Mouse (Mus musculus) CH12.LX (cell line): ENCODE measurements at regions not wholly inside any gene's neighbourhood (a gene's known extent, or its start where the extent isn't known, plus 50 kb on each side); places are given as distances from the start of the nearest gene placed in this dataset.

Experiments
- DNase-seq: peaks from one replicate; pipeline ENCODE4 v3.0.0-alpha.2; 2013; ENCODE audit errors: extremely low read depth
- H3K27ac ChIP-seq: 2 replicates; pipeline ENCODE4 v1.5.1; 2012; ENCODE audit warnings: low read depth, mild to moderate bottlenecking, control low read depth, moderate library complexity; ENCODE audit not compliant: insufficient read depth
- H3K27me3 ChIP-seq: replicated peaks from 2 replicates; pipeline ENCODE3; 2012; ENCODE audit warnings: inconsistent platforms
- H3K36me3 ChIP-seq, 2 experiments: replicated peaks in 1 of 2; 2 replicates each; pipeline versions ENCODE3 to v1.6.1; 2012; ENCODE audit warnings: inconsistent platforms in 1 of 2, low read length in 1 of 2, mild to moderate bottlenecking in 1 of 2, mixed read lengths in 1 of 2, moderate library complexity in 1 of 2; ENCODE audit not compliant: control insufficient read depth in 1 of 2, insufficient read depth in 1 of 2
- H3K4me1 ChIP-seq, 2 experiments: 2 replicates each; pipeline ENCODE4 v1.6.1; 2012; ENCODE audit warnings: inconsistent platforms in 1 of 2, moderate library complexity in 1 of 2; ENCODE audit not compliant: insufficient read depth in 2 of 2, control insufficient read depth in 1 of 2
- H3K4me2 ChIP-seq: 2 replicates; pipeline ENCODE4 v1.6.1; 2012; ENCODE audit warnings: low read depth, mild to moderate bottlenecking, control low read depth; ENCODE audit not compliant: poor library complexity, insufficient read depth, severe bottlenecking
- H3K4me3 ChIP-seq, 3 experiments: fragments of 150-350 bp in 1 of 3; sonication (generic) in 1 of 3; replicated peaks in 1 of 3; 2 replicates each; pipeline versions ENCODE3 to v1.5.1; 2011 to 2012; ENCODE audit warnings: low read depth in 2 of 3, low read length in 2 of 3, mild to moderate bottlenecking in 2 of 3, moderate library complexity in 2 of 3, control low read depth in 1 of 3, improper control_type of control experiment in 1 of 3, inconsistent platforms in 1 of 3, mixed read lengths in 1 of 3; ENCODE audit not compliant: poor library complexity in 1 of 3
- H3K79me2 ChIP-seq: replicated peaks from 2 replicates; pipeline ENCODE4 v1.6.1; 2012; ENCODE audit warnings: mild to moderate bottlenecking, moderate library complexity; ENCODE audit not compliant: control insufficient read depth, poor library complexity, insufficient read depth, severe bottlenecking; ENCODE audit errors: extremely low read depth
- H3K9ac ChIP-seq: 2 replicates; pipeline ENCODE4 v1.6.1; 2012; ENCODE audit warnings: low read depth, mild to moderate bottlenecking, control low read depth, moderate library complexity; ENCODE audit not compliant: insufficient read depth
- H3K9me3 ChIP-seq: replicated peaks from 2 replicates; pipeline ENCODE3; 2012; ENCODE audit warnings: low read length, inconsistent platforms, mixed read lengths
- CHD1 ChIP-seq: IDR thresholded peaks from 2 replicates; pipeline ENCODE4 v1.6.1; 2012; ENCODE audit warnings: low read depth, low read length, improper control_type of control experiment, inconsistent platforms
- CHD2 ChIP-seq: IDR thresholded peaks from 2 replicates; pipeline ENCODE4 v1.6.1; 2011; ENCODE audit warnings: low read length, improper control_type of control experiment
- CTCF ChIP-seq, 2 experiments: IDR thresholded peaks in 1 of 2; conservative IDR thresholded peaks in 1 of 2; 2 replicates each; pipeline ENCODE4 v1.5.1; 2011 to 2012; ENCODE audit warnings: low read depth in 2 of 2, low read length in 2 of 2, improper control_type of control experiment in 1 of 2, inconsistent platforms in 1 of 2, mild to moderate bottlenecking in 1 of 2, moderate library complexity in 1 of 2
- E2F4 ChIP-seq: IDR thresholded peaks from 2 replicates; pipeline ENCODE4 v1.6.1; 2011; ENCODE audit warnings: low read depth, low read length, improper control_type of control experiment; ENCODE audit not compliant: insufficient replicate concordance
- ELF1 ChIP-seq: IDR thresholded peaks from 2 replicates; pipeline ENCODE4 v1.6.1; 2014; ENCODE audit warnings: low read depth, mild to moderate bottlenecking, inconsistent platforms, low read length, improper control_type of control experiment
- ETS1 ChIP-seq: conservative IDR thresholded peaks from 2 replicates; pipeline ENCODE4 v1.6.1; 2012; ENCODE audit warnings: low read depth, mild to moderate bottlenecking, inconsistent platforms, low read length, improper control_type of control experiment, moderate library complexity
- GABPA ChIP-seq: IDR thresholded peaks from 2 replicates; pipeline ENCODE4 v1.6.1; 2012; ENCODE audit warnings: low read depth, low read length, improper control_type of control experiment, inconsistent platforms; ENCODE audit not compliant: insufficient replicate concordance
- JUND ChIP-seq: conservative IDR thresholded peaks from 2 replicates; pipeline ENCODE4 v1.6.1; 2011; ENCODE audit warnings: low read depth, low read length, improper control_type of control experiment
- MAFK ChIP-seq: IDR thresholded peaks from 2 replicates; pipeline ENCODE4 v1.6.1; 2011; ENCODE audit warnings: low read length, improper control_type of control experiment; ENCODE audit not compliant: insufficient replicate concordance
- MAZ ChIP-seq: IDR thresholded peaks from 2 replicates; pipeline ENCODE4 v1.6.1; 2012; ENCODE audit warnings: low read depth, mild to moderate bottlenecking, inconsistent platforms, low read length, improper control_type of control experiment, moderate library complexity
- MEF2A ChIP-seq: IDR thresholded peaks from 2 replicates; pipeline ENCODE4 v1.6.1; 2014; ENCODE audit warnings: low read depth, mild to moderate bottlenecking, inconsistent platforms, low read length, improper control_type of control experiment, borderline replicate concordance
- MXI1 ChIP-seq: IDR thresholded peaks from 2 replicates; pipeline ENCODE4 v1.6.1; 2011; ENCODE audit warnings: mild to moderate bottlenecking, low read depth, low read length, improper control_type of control experiment
- MYC ChIP-seq: IDR thresholded peaks from 2 replicates; pipeline ENCODE4 v1.6.1; 2011; ENCODE audit warnings: low read depth, mild to moderate bottlenecking, improper control_type of control experiment, low read length
- NRF1 ChIP-seq: IDR thresholded peaks from 2 replicates; pipeline ENCODE4 v1.6.1; 2014; ENCODE audit warnings: low read depth, mild to moderate bottlenecking, inconsistent platforms, low read length, improper control_type of control experiment, moderate library complexity
- POLR2AphosphoS2 ChIP-seq: IDR thresholded peaks from 2 replicates; pipeline ENCODE4 v1.6.1; 2011; ENCODE audit warnings: low read depth, low read length, improper control_type of control experiment
- RAD21 ChIP-seq: IDR thresholded peaks from 2 replicates; pipeline ENCODE4 v1.6.1; 2011; ENCODE audit warnings: low read depth, mild to moderate bottlenecking, low read length, improper control_type of control experiment, moderate library complexity
- SMC3 ChIP-seq: IDR thresholded peaks from 2 replicates; pipeline ENCODE4 v1.6.1; 2011; ENCODE audit warnings: low read depth, low read length, improper control_type of control experiment
- TCF12 ChIP-seq: IDR thresholded peaks from 2 replicates; pipeline ENCODE4 v1.6.1; 2014; ENCODE audit warnings: low read depth, mild to moderate bottlenecking, inconsistent platforms, low read length, improper control_type of control experiment
- UBTF ChIP-seq: IDR thresholded peaks from 2 replicates; pipeline ENCODE4 v1.6.1; 2012; ENCODE audit warnings: low read depth, mild to moderate bottlenecking, inconsistent platforms, low read length, improper control_type of control experiment, moderate library complexity
- ZC3H11A ChIP-seq: IDR thresholded peaks from 2 replicates; pipeline ENCODE4 v1.6.1; 2012; ENCODE audit warnings: low read depth, mild to moderate bottlenecking, inconsistent platforms, low read length, improper control_type of control experiment
- ZKSCAN1 ChIP-seq: IDR thresholded peaks from 2 replicates; pipeline ENCODE4 v1.6.1; 2012; ENCODE audit warnings: low read depth, inconsistent platforms, low read length, improper control_type of control experiment, borderline replicate concordance
- ZNF384 ChIP-seq: IDR thresholded peaks from 2 replicates; pipeline ENCODE4 v1.6.1; 2012; ENCODE audit warnings: low read depth, low read length, improper control_type of control experiment, inconsistent platforms
- dilution Hi-C: fragments of 300-500 bp; cut with MboI; formaldehyde crosslinking; loops from 2 replicates; pipeline ENCODE4 v1.14.3; 2020; ENCODE audit warnings: low sequenced_read_pairs; ENCODE audit not compliant: extremely low pct_unique_long_range_greater_than_20kb, extremely low pct_ligation_motif_present
- in situ Hi-C: fragments of 300-500 bp; cut with MboI; formaldehyde crosslinking; loops from 3 replicates; pipeline ENCODE4 v1.14.3; 2019; ENCODE audit warnings: low sequenced_read_pairs, low pct_ligation_motif_present, low pct_unique_long_range_greater_than_20kb, mixed read lengths

DNA sequence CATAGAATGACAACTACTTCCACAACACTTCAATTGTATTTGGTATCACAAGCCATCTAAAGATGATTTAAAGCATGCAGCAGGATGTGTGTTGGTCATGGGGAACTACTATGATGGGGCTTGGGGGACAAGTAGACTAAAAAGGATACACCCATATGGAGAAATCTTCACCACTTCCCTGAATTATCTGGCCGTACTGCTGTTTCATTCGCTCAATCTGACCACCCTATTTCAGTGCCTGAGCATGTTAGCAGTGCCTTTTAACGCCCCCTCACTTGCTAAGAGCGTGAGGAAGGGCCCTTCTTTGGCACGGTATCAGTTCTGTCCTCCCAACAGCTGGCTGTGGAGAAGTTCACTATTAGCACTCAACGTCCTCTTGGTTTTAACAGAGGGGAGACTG, 132.6 kb upstream of the Pja1 start:
- H3K27ac ChIP-seq, result no peak overlapping the region
- dilution Hi-C loops (no loop called here), in situ Hi-C loops (no loop called here)
- H3K4me3 ChIP-seq, result no peak overlapping the region
- TF ChIP-seq MXI1 (no peak), ETS1 (no peak), RAD21 (no peak), POLR2AphosphoS2 (no peak), TCF12 (no peak)
- no peak for DNase-seq
- H3K36me3 ChIP-seq, result no peaks in the 10 kb centered on the region
- H3K27me3 ChIP-seq, result no peaks in the 10 kb centered on the region
- H3K79me2 ChIP-seq, result no peaks in the 10 kb centered on the region
- no peak overlapping the region for H3K9ac ChIP-seq
- H3K9me3 ChIP-seq, result no peaks in the 10 kb centered on the region
- H3K4me1 ChIP-seq, result peaks cover 3 to 6% of the 10 kb centered on the region in 2 experiments; a peak in 2 of 4 replicates
- H3K4me2 ChIP-seq, result no peak overlapping the region

DNA sequence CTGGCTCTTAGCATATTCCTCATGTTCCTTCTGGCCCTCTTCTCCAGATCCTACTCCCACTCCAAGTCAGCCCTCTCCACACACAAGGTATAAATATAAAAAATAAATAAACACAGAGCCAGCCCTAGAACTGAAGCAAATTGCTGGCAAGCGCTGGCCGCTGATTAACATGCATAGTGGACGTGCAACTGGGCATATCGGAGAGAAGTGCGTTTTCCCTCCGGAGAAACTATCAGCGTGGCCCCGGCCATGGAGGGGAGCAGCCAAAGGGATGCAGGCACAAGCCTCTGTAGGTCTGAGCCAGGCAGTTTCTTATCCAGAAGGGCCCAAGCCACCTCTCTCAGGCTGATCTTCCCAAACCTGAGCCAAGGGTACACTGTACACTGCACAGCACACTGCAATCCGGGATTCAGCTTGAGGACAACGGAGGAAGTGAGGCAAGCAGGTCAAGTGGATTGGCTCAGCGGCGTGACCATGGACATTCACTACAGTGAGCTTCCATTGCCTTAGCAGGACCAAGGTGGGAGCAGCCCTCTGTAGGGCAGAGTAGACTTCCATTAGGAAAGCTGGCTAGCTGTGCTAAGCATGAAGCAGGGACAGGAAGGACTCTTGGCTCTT, 131.3 kb upstream of the Pja1 start:
- no peaks in the 10 kb centered on the region for H3K27me3 ChIP-seq
- in situ Hi-C loops (no loop called here), dilution Hi-C loops (no loop called here)
- no peak overlapping the region for H3K27ac ChIP-seq
- H3K9ac ChIP-seq, result no peak overlapping the region
- DNase-seq, result no peak
- no peak overlapping the region for H3K4me3 ChIP-seq
- H3K79me2 ChIP-seq, result no peaks in the 10 kb centered on the region
- H3K9me3 ChIP-seq, result no peaks in the 10 kb centered on the region
- H3K4me2 ChIP-seq, result no peak overlapping the region
- TF ChIP-seq GABPA (no peak), MEF2A (no peak), MAFK (no peak), ZC3H11A (no peak), ZKSCAN1 (no peak), MYC (no peak), MAZ (no peak), ZNF384 (no peak), ELF1 (no peak), NRF1 (no peak), SMC3 (no peak), ETS1 (no peak), TCF12 (no peak), UBTF (no peak), E2F4 (no peak), CHD2 (no peak), CHD1 (no peak), CTCF (conservative IDR thresholded peaks at IDR 0.05 in 1 of 2, IDR thresholded peaks at IDR 0.05 in 1 of 2; ENCODE audit: low read depth in 2 of 2, low read length in 2 of 2) (no peak), JUND (no peak)
- H3K36me3 ChIP-seq, result no peaks in the 10 kb centered on the region
- H3K4me1 ChIP-seq, result peaks cover 3 to 6% of the 10 kb centered on the region in 2 experiments; a peak in 2 of 4 replicates
